Mouse (Mus musculus): ENCODE measurements around the gene Mroh2a. TPM values are rescaled to one million over a fixed set of nuclear protein-coding genes. Genes with fewer than 3 reads are reported as not detected.

The Mroh2a gene
- polyA plus RNA-seq, 1 experiment from 2014 or later: 0.29 TPM

DNA sequence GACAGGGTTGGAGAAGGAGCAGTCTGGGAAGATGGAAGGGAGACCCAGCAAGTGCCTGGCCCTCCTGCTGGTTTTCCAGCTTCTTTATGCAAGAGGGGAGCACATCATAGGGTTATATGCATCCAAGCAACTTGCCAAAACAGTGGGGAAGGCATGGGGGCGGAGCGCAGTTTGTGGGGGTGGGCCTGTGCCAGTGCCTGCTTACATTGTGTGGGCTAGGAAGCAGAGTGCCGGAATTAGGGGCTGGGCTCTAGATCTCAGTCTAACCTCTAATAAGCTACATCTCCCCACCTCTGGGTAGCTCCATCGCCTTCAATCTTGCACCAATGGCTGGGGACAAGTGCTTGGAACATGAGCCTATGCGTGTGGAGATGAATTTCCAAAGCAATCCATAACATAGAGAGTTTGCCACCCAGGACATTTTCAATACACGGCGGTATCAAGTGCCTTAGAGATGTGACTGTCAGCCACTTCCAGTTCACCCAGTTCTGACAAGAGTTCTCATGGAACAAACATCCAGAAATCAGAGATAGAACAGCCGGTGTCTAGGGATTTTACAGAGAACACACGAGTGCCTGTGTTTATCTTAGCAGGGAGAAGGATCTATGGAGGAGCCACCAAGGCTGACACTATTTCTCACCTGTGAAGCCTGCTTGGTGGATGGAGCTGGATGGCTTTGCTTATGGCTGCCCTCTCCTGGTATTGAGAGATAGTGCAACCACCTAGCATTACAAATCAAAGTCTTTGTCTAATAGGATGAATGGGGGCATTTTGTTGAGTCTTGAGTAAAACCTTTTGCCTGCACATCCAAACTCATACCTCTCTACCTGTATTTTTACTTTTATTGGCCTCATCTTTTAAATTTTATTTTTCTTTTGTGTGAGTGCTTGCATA, 74.6 kb downstream of the Mroh2a start:
- H3K4me2 ChIP-seq (replicated peaks; ENCODE audit: low read depth): no peak overlapping the region
- WGBS: 64% methylated on average over 9 of the region's 9 CpGs
- H3K4me3 ChIP-seq (ENCODE audit: low read depth, low read length): no peak overlapping the region
- no peaks in the 10 kb centered on the region for H3K27me3 ChIP-seq (replicated peaks; ENCODE audit: control insufficient read depth, insufficient read depth, low read length)
- no peaks in the 10 kb centered on the region for H3K4me1 ChIP-seq (replicated peaks; ENCODE audit: control insufficient read depth, insufficient read depth, low read length)
- H3K36me3 ChIP-seq (ENCODE audit: control insufficient read depth, insufficient read depth): no peaks in the 10 kb centered on the region
- H3K27ac ChIP-seq (ENCODE audit: low read depth, low read length): no peak overlapping the region
- 0 out of 2 replicates have a peak, but pooled peaks have one; percentile 3 for ATAC-seq
- TF ChIP-seq CTCF (IDR thresholded peaks at IDR 0.05; ENCODE audit: low read depth): peak; percentile 79
- peaks cover 35% of the 10 kb centered on the region for H3K9me3 ChIP-seq (ENCODE audit: control insufficient read depth)
- H3K9ac ChIP-seq (ENCODE audit: low read depth, low read length): no peak overlapping the region

DNA sequence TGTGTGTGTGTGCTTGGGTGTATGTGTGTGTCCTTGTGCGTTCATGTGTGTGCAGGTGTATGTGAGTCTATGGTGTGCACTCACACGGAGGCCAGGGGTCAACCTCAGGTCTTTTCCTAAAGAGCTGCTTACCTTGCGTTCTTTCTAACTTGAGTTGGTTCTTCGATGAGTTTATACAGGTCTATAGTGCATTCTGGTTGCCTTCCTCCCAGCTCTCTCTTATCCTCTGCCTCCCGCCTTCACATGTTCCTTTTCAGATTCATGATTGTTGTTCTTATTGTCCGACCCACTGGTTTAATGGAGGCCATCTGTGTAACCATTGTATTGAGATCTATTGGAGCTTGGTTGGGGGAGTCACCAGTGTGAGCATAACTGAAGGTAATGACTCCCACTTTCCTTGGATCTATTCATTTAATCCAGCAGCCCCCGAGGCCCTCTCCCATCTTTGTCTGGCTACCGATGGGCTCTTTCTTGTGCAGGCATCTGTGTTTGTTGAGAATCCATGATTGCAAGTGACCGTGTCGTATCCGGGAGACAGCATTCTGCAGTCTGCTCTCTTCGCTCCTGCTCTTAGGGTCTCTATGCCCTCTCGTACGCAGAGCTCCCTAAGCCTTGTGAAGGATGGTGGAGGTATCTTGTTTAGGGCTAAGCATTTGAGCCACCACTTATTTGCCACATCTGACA, 75.4 kb downstream of the Mroh2a start:
- Histone ChIP-seq H3K9me3 (ENCODE audit: control insufficient read depth) (peaks cover 34% of the 10 kb centered on the region), H3K4me2 (replicated peaks; ENCODE audit: low read depth) (no peak overlapping the region), H3K4me1 (replicated peaks; ENCODE audit: control insufficient read depth, insufficient read depth, low read length) (no peaks in the 10 kb centered on the region), H3K27me3 (replicated peaks; ENCODE audit: control insufficient read depth, insufficient read depth, low read length) (no peaks in the 10 kb centered on the region), H3K9ac (ENCODE audit: low read depth, low read length) (no peak overlapping the region), H3K36me3 (ENCODE audit: control insufficient read depth, insufficient read depth) (no peaks in the 10 kb centered on the region), H3K27ac (ENCODE audit: low read depth, low read length) (no peak overlapping the region), H3K4me3 (ENCODE audit: low read depth, low read length) (no peak overlapping the region)
- TF ChIP-seq CTCF (IDR thresholded peaks at IDR 0.05; ENCODE audit: low read depth): no peak
- 66% methylated on average over 14 of the region's 14 CpGs for WGBS
- ATAC-seq: no peak

DNA sequence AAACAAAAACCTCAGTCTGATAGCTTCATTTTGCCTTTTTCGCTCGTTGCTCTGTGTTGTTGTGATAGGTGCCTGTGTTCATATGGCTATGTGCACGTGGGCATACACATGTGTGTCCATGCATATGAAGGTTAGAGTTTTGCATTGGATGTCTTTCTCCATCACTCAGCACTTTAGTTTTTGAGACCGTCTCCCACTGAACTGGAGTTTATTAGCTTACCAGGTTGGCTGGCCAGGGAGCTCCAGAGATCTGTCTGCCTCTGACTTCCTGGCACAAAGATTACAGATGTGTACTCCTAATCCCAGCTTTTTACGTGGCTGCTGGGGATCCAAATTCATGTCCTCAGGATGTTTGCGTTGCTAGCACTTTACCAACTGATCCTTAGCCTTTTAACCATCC, 77.0 kb downstream of the Mroh2a start:
- no peak for TF ChIP-seq CTCF (IDR thresholded peaks at IDR 0.05; ENCODE audit: low read depth)
- WGBS: 65% methylated on average over 6 of the region's 6 CpGs
- no peaks in the 10 kb centered on the region for H3K4me1 ChIP-seq (replicated peaks; ENCODE audit: control insufficient read depth, insufficient read depth, low read length)
- H3K4me2 ChIP-seq (replicated peaks; ENCODE audit: low read depth): no peak overlapping the region
- peaks cover 40% of the 10 kb centered on the region for H3K9me3 ChIP-seq (ENCODE audit: control insufficient read depth)
- H3K4me3 ChIP-seq (ENCODE audit: low read depth, low read length): no peak overlapping the region
- no peak overlapping the region for H3K9ac ChIP-seq (ENCODE audit: low read depth, low read length)
- H3K36me3 ChIP-seq (ENCODE audit: control insufficient read depth, insufficient read depth): no peaks in the 10 kb centered on the region
- ATAC-seq: no peak
- no peaks in the 10 kb centered on the region for H3K27me3 ChIP-seq (replicated peaks; ENCODE audit: control insufficient read depth, insufficient read depth, low read length)
- no peak overlapping the region for H3K27ac ChIP-seq (ENCODE audit: low read depth, low read length)

DNA sequence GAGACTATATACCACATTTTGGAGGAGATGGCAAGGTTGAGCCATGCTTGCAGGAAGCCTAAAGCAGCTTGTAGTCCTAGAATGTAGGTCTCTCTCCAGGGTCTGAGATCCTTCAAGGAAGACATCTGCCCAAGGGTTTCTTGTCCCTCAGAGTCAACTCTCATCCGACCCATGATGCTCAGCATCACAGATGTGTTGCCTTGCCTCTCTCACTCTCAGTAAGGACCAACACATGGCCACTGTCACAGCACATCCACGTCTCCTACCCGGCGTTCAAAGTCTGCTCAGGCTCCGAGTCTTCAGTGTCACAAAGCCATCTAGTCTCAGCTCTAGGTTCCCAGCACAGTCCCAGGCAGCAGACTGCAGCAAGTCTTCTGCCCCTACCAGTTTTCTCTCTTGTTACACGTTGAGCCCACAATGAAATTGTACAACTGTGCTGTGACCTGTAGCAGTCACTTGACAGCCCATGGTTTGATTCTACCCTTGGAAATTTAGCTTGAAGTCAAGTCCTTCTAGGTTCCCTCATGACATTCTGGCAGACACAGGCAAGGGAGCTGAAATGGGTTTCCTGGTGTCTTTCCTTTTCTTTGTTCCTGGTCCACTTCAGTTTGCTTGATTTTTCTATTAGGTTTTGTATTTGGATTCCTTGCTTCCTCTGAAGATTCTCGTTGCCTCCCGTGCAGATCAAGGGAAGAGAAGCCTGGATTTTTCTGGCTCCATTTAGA, 77.6 kb downstream of the Mroh2a start:
- no peak for TF ChIP-seq CTCF (IDR thresholded peaks at IDR 0.05; ENCODE audit: low read depth)
- Histone ChIP-seq H3K4me1 (replicated peaks; ENCODE audit: control insufficient read depth, insufficient read depth, low read length) (no peaks in the 10 kb centered on the region), H3K27ac (ENCODE audit: low read depth, low read length) (no peak overlapping the region), H3K36me3 (ENCODE audit: control insufficient read depth, insufficient read depth) (no peaks in the 10 kb centered on the region), H3K9me3 (ENCODE audit: control insufficient read depth) (peaks cover 45% of the 10 kb centered on the region), H3K4me2 (replicated peaks; ENCODE audit: low read depth) (no peak overlapping the region), H3K4me3 (ENCODE audit: low read depth, low read length) (no peak overlapping the region), H3K27me3 (replicated peaks; ENCODE audit: control insufficient read depth, insufficient read depth, low read length) (no peaks in the 10 kb centered on the region), H3K9ac (ENCODE audit: low read depth, low read length) (no peak overlapping the region)
- WGBS: 63% methylated on average over 8 of the region's 8 CpGs
- ATAC-seq: no peak

DNA sequence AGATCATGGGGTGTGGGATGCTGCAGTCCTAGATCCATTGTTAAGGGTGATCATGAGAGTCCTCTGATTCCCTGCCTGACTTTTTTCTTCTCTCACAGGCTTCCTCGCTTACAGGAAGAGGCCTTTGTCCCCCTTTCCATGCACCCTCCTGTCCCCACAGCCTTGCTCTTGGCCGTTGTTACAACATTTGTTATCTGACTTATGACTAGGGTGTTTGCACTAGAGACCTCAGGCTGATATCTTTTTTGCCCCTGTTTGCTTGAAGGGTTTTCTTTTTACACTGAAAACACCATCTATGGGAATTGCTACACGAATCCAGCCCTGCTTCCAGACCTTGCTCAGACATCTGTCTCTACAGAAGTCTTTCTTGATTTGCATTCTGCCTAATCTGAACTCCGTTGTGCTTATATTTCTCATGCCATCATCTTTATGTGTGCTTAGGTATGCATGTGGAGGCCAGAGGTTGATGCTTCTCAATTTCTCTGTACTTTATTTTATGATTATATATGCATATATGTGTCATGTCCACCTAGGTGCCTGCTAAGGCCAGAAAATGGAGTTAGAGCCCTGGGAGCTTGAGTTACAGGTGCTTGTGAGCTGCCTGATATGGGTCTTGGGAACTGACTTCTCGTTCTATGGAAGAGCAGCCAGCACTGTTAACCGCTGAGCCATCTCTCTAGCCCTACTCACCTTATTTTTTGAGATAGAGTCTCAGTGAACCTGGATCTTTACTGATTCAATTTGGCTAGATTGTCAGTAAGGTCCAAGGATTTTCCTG, 78.4 kb downstream of the Mroh2a start:
- H3K4me1 ChIP-seq (replicated peaks; ENCODE audit: control insufficient read depth, insufficient read depth, low read length): no peaks in the 10 kb centered on the region
- no peaks in the 10 kb centered on the region for H3K27me3 ChIP-seq (replicated peaks; ENCODE audit: control insufficient read depth, insufficient read depth, low read length)
- no peak overlapping the region for H3K9ac ChIP-seq (ENCODE audit: low read depth, low read length)
- H3K4me3 ChIP-seq (ENCODE audit: low read depth, low read length): no peak overlapping the region
- H3K36me3 ChIP-seq (ENCODE audit: control insufficient read depth, insufficient read depth): no peaks in the 10 kb centered on the region
- no peak for TF ChIP-seq CTCF (IDR thresholded peaks at IDR 0.05; ENCODE audit: low read depth)
- 40% methylated on average over 6 of the region's 6 CpGs for WGBS
- no peak overlapping the region for H3K4me2 ChIP-seq (replicated peaks; ENCODE audit: low read depth)
- H3K9me3 ChIP-seq (ENCODE audit: control insufficient read depth): peaks cover 44% of the 10 kb centered on the region
- no peak overlapping the region for H3K27ac ChIP-seq (ENCODE audit: low read depth, low read length)
- ATAC-seq: no peak

All from intestine, postnatal 0 days (tissue).